Comparison of ENCODE assay signal across 24 mouse cellular contexts in the genomic region with DNA sequence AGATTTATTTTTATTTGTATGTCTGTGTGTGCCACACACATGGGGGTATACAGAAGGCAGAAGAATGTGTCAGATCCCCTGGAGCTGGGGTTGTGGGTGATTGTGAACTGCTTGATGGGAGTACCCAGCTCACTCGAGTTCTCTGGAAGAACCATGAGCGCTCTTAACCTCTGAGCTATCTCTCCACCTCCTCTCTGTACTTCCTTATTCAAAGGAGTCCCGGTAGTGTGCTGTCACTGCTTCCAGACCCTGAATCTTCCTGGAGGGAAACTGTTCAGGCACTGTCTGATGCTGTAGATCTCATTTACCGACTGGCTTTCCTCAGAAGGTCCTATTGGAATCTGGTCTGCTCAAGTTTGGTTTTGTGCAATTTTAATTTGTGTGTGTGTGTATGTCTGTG.
A peak's percentile ranks its signal among the peaks of the same experiment; 100 is the strongest.
DNase-seq lines count a peak whose midpoint lies in the region; ATAC-seq and TF ChIP-seq lines count a peak whose summit lies in the region.
"Had no signal": no experiment of that assay in that cellular context is flagged by ENCODE, and none has a peak within 500 bp of the region (broad histone marks: within the 10 kb centered on the region; RNA-seq: fewer than 3 reads in every experiment).

No protein-coding gene starts in this region.

- ATAC-seq in megakaryocyte, adult 5-6 weeks (ENCODE audit: poor library complexity, severe bottlenecking): peak; percentile 32; the same call in 1 of the 2 replicates
- ATAC-seq: CD4-positive, CD25-positive, alpha-beta regulatory T cell, adult 4 months; forebrain, embryonic 14.5 days had no signal

- DNase-seq in kidney, postnatal 10 days: peak; percentile 3
- DNase-seq in kidney, postnatal 14 days: no peak
- DNase-seq in right cerebral cortex, adult 2 months (ENCODE audit: low spot score in 2 of 2): no peak
- no peak for DNase-seq in neural tube, embryonic 10.5 days (ENCODE audit: extremely low spot score, low spot score)
- DNase-seq: adrenal gland, adult 2 months; adrenal gland, postnatal 14 days; cerebellum, adult 11-12 months; cerebellum, adult 8-10 months; cerebellum, postnatal 10 days; cerebellum, postnatal 36 days; forebrain, postnatal 0 days; gastrocnemius, postnatal 25 days; heart, adult 2 months; heart, postnatal 14 days; heart, postnatal 4 days had no signal

- peak overlapping the region; percentile 51 for H3K27ac ChIP-seq in bone marrow macrophage, adult 2 months (ENCODE audit: insufficient read depth, low read depth, low read length)
- H3K27ac ChIP-seq: embryonic facial prominence, embryonic 12.5 days; embryonic facial prominence, embryonic 15.5 days; heart, adult 2 months; heart, embryonic 10.5 days; heart, embryonic 13.5 days; hindbrain, embryonic 14.5 days had no signal

- H3K4me3 ChIP-seq in bone marrow macrophage, adult 2 months (ENCODE audit: insufficient read depth, low read length): peak overlapping the region; percentile 35; the same call in 1 of the 2 replicates
- H3K4me3 ChIP-seq: embryonic facial prominence, embryonic 12.5 days; embryonic facial prominence, embryonic 15.5 days; heart, adult 2 months; heart, embryonic 10.5 days; heart, embryonic 13.5 days had no signal

- TF ChIP-seq POLR2A in bone marrow macrophage, adult 2 months (IDR thresholded peaks at IDR 0.05; ENCODE audit: borderline replicate concordance, low read depth, low read length): no peak

- TF ChIP-seq CTCF in bone marrow macrophage, adult 2 months (IDR thresholded peaks at IDR 0.05; ENCODE audit: low read depth, low read length): no peak

- peaks cover 17% of the 10 kb centered on the region for H3K4me1 ChIP-seq in bone marrow macrophage, adult 2 months (ENCODE audit: control insufficient read depth, insufficient read depth, low read length)
